8 mouse cellular contexts compared by ENCODE assay signal in the genomic region with DNA sequence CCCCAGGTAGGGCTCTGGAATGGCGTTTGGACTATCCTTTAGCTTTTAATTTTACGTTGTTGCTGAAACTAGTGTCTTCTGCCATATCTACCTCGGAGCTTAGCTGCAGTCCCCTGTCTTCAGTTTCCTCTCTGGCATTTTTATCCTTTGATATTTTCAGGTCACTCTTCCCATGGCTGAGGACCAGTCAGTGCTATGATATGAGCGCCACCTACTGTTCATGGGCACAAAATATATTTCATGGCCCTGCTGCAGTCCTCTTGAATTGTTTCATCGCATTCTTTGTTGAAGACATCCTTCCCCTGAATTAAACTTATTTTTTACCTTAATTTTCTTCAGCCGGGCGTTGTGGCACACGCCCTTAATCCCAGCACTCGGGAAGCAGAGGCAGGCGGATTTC. TPM values are rescaled to one million over a fixed set of nuclear protein-coding genes. Genes with fewer than 3 reads are reported as not detected.
A peak's percentile ranks its signal among the peaks of the same experiment; 100 is the strongest.
DNase-seq lines count a peak whose midpoint lies in the region; ATAC-seq and TF ChIP-seq lines count a peak whose summit lies in the region.

No protein-coding gene starts in this region.

- H3K36me3 ChIP-seq in CH12.LX (replicated peaks in 1 of 2; ENCODE audit: control insufficient read depth in 1 of 2, insufficient read depth in 1 of 2, low read length in 1 of 2): no peaks in the 10 kb centered on the region
- no peaks in the 10 kb centered on the region for H3K36me3 ChIP-seq in lung, embryonic 15.5 days

- no peak for TF ChIP-seq POLR2A in CH12.LX (IDR thresholded peaks at IDR 0.05; ENCODE audit: low read depth, low read length)

- TF ChIP-seq RAD21 in CH12.LX (IDR thresholded peaks at IDR 0.05; ENCODE audit: low read depth, low read length): peak; percentile 45

- no peak overlapping the region for H3K9ac ChIP-seq in CH12.LX (ENCODE audit: insufficient read depth, low read depth)
- H3K9ac ChIP-seq in lung, embryonic 15.5 days: no peak overlapping the region

- ATAC-seq in lung, embryonic 15.5 days (ENCODE audit: borderline replicate concordance, extremely low read depth, low FRiP score, low TSS enrichment): peak; percentile 52; the same call in 1 of the 2 replicates

- H3K27ac ChIP-seq in CH12.LX (ENCODE audit: insufficient read depth, low read depth): no peak overlapping the region
- no peak overlapping the region for H3K27ac ChIP-seq in lung, embryonic 15.5 days

- dilution Hi-C loops in CH12.LX (cut with MboI; ENCODE audit: extremely low pct_ligation_motif_present, extremely low pct_unique_long_range_greater_than_20kb, low sequenced_read_pairs): no loop called here

- peak in 1 of 2 experiments; percentile 43; a peak in 2 of 4 replicates for TF ChIP-seq CTCF in CH12.LX (conservative IDR thresholded peaks at IDR 0.05 in 1 of 2, IDR thresholded peaks at IDR 0.05 in 1 of 2; ENCODE audit: low read depth in 2 of 2, low read length in 2 of 2)

- DNase-seq in CH12.LX (ENCODE audit: extremely low read depth): no peak
- peak; percentile 51 for DNase-seq in adrenal gland, adult 2 months
- DNase-seq in embryo, embryonic 9.5 days (ENCODE audit: extremely low spot score): peak; percentile 69
- peak; percentile 68 for DNase-seq in heart, postnatal 4 days
- peak; percentile 35 for DNase-seq in large intestine, adult 2 months (ENCODE audit: low read depth, low spot score)
- DNase-seq in retina, embryonic 14.5 days (ENCODE audit: low spot score): peak; percentile 87
- DNase-seq in spleen, postnatal 10 days (ENCODE audit: low spot score in 2 of 2): no peak

- H3K9me3 ChIP-seq in CH12.LX (replicated peaks; ENCODE audit: low read length): peaks cover 36% of the 10 kb centered on the region
- no peaks in the 10 kb centered on the region for H3K9me3 ChIP-seq in lung, embryonic 15.5 days

- WGBS in large intestine, adult 2 months: 20% methylated on average over 10 of the region's 10 CpGs
- 17% methylated on average over 10 of the region's 10 CpGs for WGBS in lung, embryonic 15.5 days

- no peaks in the 10 kb centered on the region for H3K4me1 ChIP-seq in CH12.LX (ENCODE audit: control insufficient read depth in 1 of 2, insufficient read depth in 2 of 2)
- H3K4me1 ChIP-seq in lung, embryonic 15.5 days: no peaks in the 10 kb centered on the region

- in situ Hi-C loops in CH12.LX (cut with MboI; ENCODE audit: low pct_ligation_motif_present, low pct_unique_long_range_greater_than_20kb, low sequenced_read_pairs): no loop called here

- no peak for TF ChIP-seq EP300 in CH12.LX (IDR thresholded peaks at IDR 0.05; ENCODE audit: low read length)

- H3K4me2 ChIP-seq in CH12.LX (ENCODE audit: insufficient read depth, low read depth, poor library complexity, severe bottlenecking): no peak overlapping the region
- no peak overlapping the region for H3K4me2 ChIP-seq in lung, embryonic 15.5 days

- no peaks in the 10 kb centered on the region for H3K27me3 ChIP-seq in CH12.LX (replicated peaks)
- no peaks in the 10 kb centered on the region for H3K27me3 ChIP-seq in lung, embryonic 15.5 days

- H3K79me2 ChIP-seq in CH12.LX (replicated peaks; ENCODE audit: control insufficient read depth, extremely low read depth, insufficient read depth, poor library complexity, severe bottlenecking): no peaks in the 10 kb centered on the region

- H3K4me3 ChIP-seq in CH12.LX (replicated peaks in 1 of 3; ENCODE audit: low read depth in 2 of 3, low read length in 2 of 3, poor library complexity in 1 of 3): no peak overlapping the region
- no peak overlapping the region for H3K4me3 ChIP-seq in lung, embryonic 15.5 days

TF ChIP-seq in CH12.LX, 34 proteins besides CTCF, POLR2A, EP300 and RAD21:
- no peak for TF ChIP-seq MEF2A (IDR thresholded peaks at IDR 0.05; ENCODE audit: borderline replicate concordance, low read depth, low read length)
- no peak for TF ChIP-seq GABPA (IDR thresholded peaks at IDR 0.05; ENCODE audit: insufficient replicate concordance, low read depth, low read length)
- no peak for TF ChIP-seq KAT2A (IDR thresholded peaks at IDR 0.05; ENCODE audit: insufficient replicate concordance, low read length)
- peak; percentile 7; the same call in 1 of the 2 replicates for TF ChIP-seq SMC3 (IDR thresholded peaks at IDR 0.05; ENCODE audit: low read depth, low read length)
- TF ChIP-seq USF1 (IDR thresholded peaks at IDR 0.05; ENCODE audit: low read depth, low read length): no peak
- no peak for TF ChIP-seq HCFC1 (IDR thresholded peaks at IDR 0.05; ENCODE audit: low read depth, low read length)

RNA-seq across cellular contexts. Expression of gene Usp1, which starts 36.5 kb away (rescaled TPM):
- 40.9 and 46.1 TPM in 2 replicates for total RNA-seq in CH12.LX (2012; rRNA removed)
- total RNA-seq in CH12.LX (2014; rRNA removed): 142 and 149 TPM in 2 replicates
- 115 and 118 TPM in 2 replicates for polyA plus RNA-seq in CH12.LX (2012; ENCODE audit: insufficient read length, low read depth)
- 10 to 100 TPM; 29.0 to 29.1 TPM for total RNA-seq in adrenal gland, adult 2 months (2021)
- polyA plus RNA-seq in adrenal gland, adult 2 months (2012; rRNA removed): 220 and 234 TPM in 2 replicates
- total RNA-seq in heart, postnatal 4 days (2021): 10 to 100 TPM; 37.5 to 44.3 TPM
- polyA plus RNA-seq in large intestine, adult 2 months (2012; rRNA removed): 14.7 and 29.3 TPM in 2 replicates
- 106 and 119 TPM in 2 replicates for polyA plus RNA-seq in lung, embryonic 15.5 days (2015; fragmentation: Nextera tagmentation; extraction: Ambion mirVana)

Comparison
In these comparisons a context has a peak if more than half of its experiments do, and no peak if none do; other contexts are left out.
1. DNase-seq: peak in adrenal gland, adult 2 months (single experiment), embryo, embryonic 9.5 days (single experiment), heart, postnatal 4 days (single experiment), large intestine, adult 2 months (single experiment) and retina, embryonic 14.5 days (single experiment); none in CH12.LX (single experiment) and spleen, postnatal 10 days (0 of 2).